21 mouse cellular contexts compared by ENCODE assay signal in the genomic region with DNA sequence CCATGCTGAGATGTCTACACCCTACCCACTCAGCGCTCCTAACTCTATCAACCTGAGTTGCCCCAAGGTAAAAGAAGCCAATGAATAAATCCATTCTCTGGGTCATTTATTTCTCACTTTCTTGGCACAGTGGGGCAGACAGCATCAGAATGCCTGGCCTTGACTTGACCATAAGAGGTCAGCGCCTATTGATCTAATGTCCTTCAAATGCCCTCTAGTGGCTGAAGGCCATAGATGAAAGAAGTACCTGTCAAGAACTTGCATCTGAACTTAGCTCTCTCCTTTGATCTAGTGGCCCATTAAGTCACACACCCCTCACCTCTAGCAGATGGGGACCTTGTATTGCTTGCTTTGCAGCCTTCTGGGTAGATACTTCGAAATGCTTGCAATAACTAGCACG.
DNase-seq lines count a peak whose midpoint lies in the region; ATAC-seq and TF ChIP-seq lines count a peak whose summit lies in the region.
"Had no signal": no experiment of that assay in that cellular context is flagged by ENCODE, and none has a peak within 500 bp of the region (broad histone marks: within the 10 kb centered on the region; RNA-seq: fewer than 3 reads in every experiment).

No protein-coding gene starts in this region.

- ATAC-seq in stomach, postnatal 0 days (ENCODE audit: low FRiP score, low TSS enrichment) = no peak
- ATAC-seq: forebrain, embryonic 16.5 days; intestine, embryonic 16.5 days; liver, embryonic 12.5 days had no signal

- H3K27ac ChIP-seq in layer of hippocampus, adult 2 months = no peak overlapping the region
- no peak overlapping the region for H3K27ac ChIP-seq in stomach, postnatal 0 days (replicated peaks)
- H3K27ac ChIP-seq: embryonic facial prominence, embryonic 13.5 days; heart, embryonic 10.5 days; hindbrain, embryonic 12.5 days; liver, embryonic 12.5 days had no signal

- H3K4me1 ChIP-seq in stomach, postnatal 0 days (replicated peaks; ENCODE audit: control insufficient read depth, insufficient read depth) = no peaks in the 10 kb centered on the region
- H3K4me1 ChIP-seq: embryonic facial prominence, embryonic 13.5 days; heart, embryonic 10.5 days; hindbrain, embryonic 12.5 days; liver, embryonic 12.5 days had no signal

- H3K27me3 ChIP-seq in stomach, postnatal 0 days (ENCODE audit: control insufficient read depth, insufficient read depth, low read length) = no peaks in the 10 kb centered on the region
- H3K27me3 ChIP-seq: embryonic facial prominence, embryonic 13.5 days; hindbrain, embryonic 12.5 days; liver, embryonic 12.5 days had no signal

- H3K9me3 ChIP-seq in stomach, postnatal 0 days (ENCODE audit: control insufficient read depth, low read length) = no peaks in the 10 kb centered on the region
- H3K9me3 ChIP-seq: embryonic facial prominence, embryonic 13.5 days; heart, embryonic 10.5 days; hindbrain, embryonic 12.5 days; liver, embryonic 12.5 days had no signal

- no peaks in the 10 kb centered on the region for H3K36me3 ChIP-seq in stomach, postnatal 0 days (ENCODE audit: control insufficient read depth, insufficient read depth, low read length)
- H3K36me3 ChIP-seq: embryonic facial prominence, embryonic 13.5 days; heart, embryonic 10.5 days; hindbrain, embryonic 12.5 days; liver, embryonic 12.5 days had no signal

- peak; percentile 74 for TF ChIP-seq CTCF in layer of hippocampus, adult 2 months (conservative IDR thresholded peaks at IDR 0.05)
- peak; percentile 48 for TF ChIP-seq CTCF in stomach, postnatal 0 days (IDR thresholded peaks at IDR 0.05; ENCODE audit: low read depth)

- H3K4me3 ChIP-seq in layer of hippocampus, adult 2 months = no peak overlapping the region
- no peak overlapping the region for H3K4me3 ChIP-seq in stomach, postnatal 0 days (ENCODE audit: low read depth, low read length)
- H3K4me3 ChIP-seq: embryonic facial prominence, embryonic 13.5 days; heart, embryonic 10.5 days; hindbrain, embryonic 12.5 days; liver, embryonic 12.5 days had no signal

- 80% methylated on average over 4 of the region's 4 CpGs for WGBS in stomach, postnatal 0 days

- H3K9ac ChIP-seq in stomach, postnatal 0 days (ENCODE audit: low read length) = no peak overlapping the region
- H3K9ac ChIP-seq: embryonic facial prominence, embryonic 13.5 days; hindbrain, embryonic 12.5 days; liver, embryonic 12.5 days had no signal

- peak; percentile 35 for DNase-seq in embryo, embryonic 10 days (ENCODE audit: low spot score)
- DNase-seq in embryo, embryonic 9.5 days (ENCODE audit: extremely low spot score) = no peak
- DNase-seq in layer of hippocampus, adult 2 months (ENCODE audit: low spot score in 2 of 2) = no peak
- DNase-seq in layer of hippocampus, postnatal 36 days = no peak
- DNase-seq in spleen, postnatal 36 days (ENCODE audit: low spot score in 2 of 2) = peak; percentile 3 to 4
- no peak for DNase-seq in spleen, postnatal 4 days (ENCODE audit: low spot score in 2 of 2)
- no peak for DNase-seq in stomach, postnatal 0 days (ENCODE audit: low spot score)
- DNase-seq in layer of hippocampus, postnatal 14 days (ENCODE audit: low spot score in 2 of 2) = no peak
- DNase-seq: adrenal gland, adult 8-10 months; cerebellum, adult 11 months; cerebellum, postnatal 36 days; gastrocnemius, postnatal 10 days; kidney, postnatal 36 days; midbrain, embryonic 14.5 days; right cerebral cortex, adult 18-20 months had no signal

- TF ChIP-seq EP300 in stomach, postnatal 0 days (optimal IDR thresholded peaks at IDR 0.05) = no peak

- no peak overlapping the region for H3K4me2 ChIP-seq in stomach, postnatal 0 days (replicated peaks; ENCODE audit: low read depth)
- H3K4me2 ChIP-seq: embryonic facial prominence, embryonic 13.5 days; hindbrain, embryonic 12.5 days; liver, embryonic 12.5 days had no signal

Comparison
In these comparisons a context has a peak if more than half of its experiments do, and no peak if none do; other contexts are left out.
1. DNase-seq: peak in embryo, embryonic 10 days (single experiment) and spleen, postnatal 36 days (2 of 2); none in embryo, embryonic 9.5 days (single experiment), layer of hippocampus, adult 2 months (0 of 2), layer of hippocampus, postnatal 36 days (0 of 2), spleen, postnatal 4 days (0 of 2), stomach, postnatal 0 days (single experiment) and layer of hippocampus, postnatal 14 days (0 of 2).